Mouse (Mus musculus) heart, adult 2 months (tissue): ENCODE data around the gene Zdhhc7.

Source experiments
- CTCF ChIP-seq: fragments of 200-600 bp; IDR thresholded peaks from 2 replicates; pipeline ENCODE4 v1.8.1; 2022; ENCODE audit warnings: antibody characterized with exemption, mild to moderate bottlenecking, moderate library complexity
- EP300 ChIP-seq: fragments of 200-500 bp; IDR thresholded peaks from 2 replicates; pipeline ENCODE4 v1.6.1; 2011; ENCODE audit warnings: low read depth, low read length, control low read depth; ENCODE audit not compliant: insufficient read depth
- POLR2A ChIP-seq: fragments of 200-500 bp; IDR thresholded peaks from 2 replicates; pipeline ENCODE4 v1.6.1; 2011; ENCODE audit warnings: mild to moderate bottlenecking, low read depth, low read length, control low read depth; ENCODE audit not compliant: insufficient read depth

DNA sequence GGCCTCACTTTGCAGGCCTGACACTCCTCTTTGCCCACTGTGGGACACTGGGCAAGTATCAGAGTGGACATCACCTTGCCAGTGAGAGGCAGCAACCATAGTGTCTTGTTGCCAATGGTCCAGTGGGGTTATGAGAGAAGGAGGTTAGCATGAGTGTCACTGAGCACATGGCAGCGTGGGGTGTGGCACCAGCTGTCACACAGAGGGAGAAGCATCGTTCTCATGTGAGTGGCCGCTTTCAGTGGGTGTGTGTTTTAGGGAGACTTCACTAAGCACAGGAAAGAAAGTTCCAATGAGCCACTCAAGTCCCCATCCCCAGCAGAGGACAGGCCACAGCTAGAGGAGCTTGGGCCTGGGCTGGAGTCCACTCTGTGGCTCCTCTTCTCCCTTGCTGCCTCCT lies 46.4 kb downstream of the Zdhhc7 start:
- TF ChIP-seq CTCF: no peak
- no peak for TF ChIP-seq EP300
- no peak for TF ChIP-seq POLR2A
